Mouse (Mus musculus) B cell, adult (primary cell): ENCODE data around the gene Nfix. TPM values are rescaled to one million over a fixed set of nuclear protein-coding genes. Genes with fewer than 3 reads are reported as not detected.

Experiments
- total RNA-seq: library from RNA; stranded (reverse); gene quantifications from 4 replicates; pipeline ENCODE4 v1.2.4, GENCODE M21; 2023; ENCODE audit not compliant: inconsistent age

Gene Nfix
- total RNA-seq, result 1.4 to 4.3 TPM (median 2.8 TPM) in 4 replicates

GRCm38 (mm10) chr8:84799999-84800831, at the start of gene Nfix:
Gene Nfix, minus strand, starts transcription at chr8:84800344.

GRCm38 (mm10) chr8:84846722-84847572, 46.8 kb upstream of the Nfix start, which contains the start of gene Calr:
Gene Calr, minus strand, starts transcription at chr8:84846934.

GRCm38 (mm10) chr8:84840248-84840999, 40.3 kb upstream of the Nfix start, which contains the start of gene Rad23a:
Gene Rad23a, minus strand, starts transcription at chr8:84840665.

DNA sequence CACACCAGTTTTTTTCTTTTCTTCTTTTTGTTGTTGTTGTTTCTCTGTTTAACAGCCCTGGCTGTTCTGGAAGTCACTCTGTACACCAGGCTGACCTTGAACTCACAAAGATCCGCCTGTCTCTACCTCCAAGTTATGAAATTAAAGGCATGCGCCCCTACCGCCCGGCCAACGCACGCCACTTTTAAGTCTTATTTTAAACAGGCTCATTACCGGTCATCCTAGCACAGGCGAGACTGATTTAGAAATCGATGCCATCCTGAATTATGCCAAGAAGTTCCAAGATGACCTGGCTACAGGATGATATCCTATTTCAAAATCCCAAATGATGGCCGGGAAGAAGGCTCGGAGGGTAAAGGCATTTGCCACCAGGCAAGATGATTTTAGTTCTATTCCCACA, 31.3 kb upstream of the Nfix start, which contains the start of gene Gadd45gip1:
Gadd45gip1 (plus strand) TSS at position 33 of the 400 bp plus-strand sequence.

GRCm38 (mm10) chr8:84822723-84823122, 22.6 kb upstream of the Nfix start, which contains the start of gene Dand5:
Gene Dand5, minus strand, starts transcription at chr8:84822823.

DNA sequence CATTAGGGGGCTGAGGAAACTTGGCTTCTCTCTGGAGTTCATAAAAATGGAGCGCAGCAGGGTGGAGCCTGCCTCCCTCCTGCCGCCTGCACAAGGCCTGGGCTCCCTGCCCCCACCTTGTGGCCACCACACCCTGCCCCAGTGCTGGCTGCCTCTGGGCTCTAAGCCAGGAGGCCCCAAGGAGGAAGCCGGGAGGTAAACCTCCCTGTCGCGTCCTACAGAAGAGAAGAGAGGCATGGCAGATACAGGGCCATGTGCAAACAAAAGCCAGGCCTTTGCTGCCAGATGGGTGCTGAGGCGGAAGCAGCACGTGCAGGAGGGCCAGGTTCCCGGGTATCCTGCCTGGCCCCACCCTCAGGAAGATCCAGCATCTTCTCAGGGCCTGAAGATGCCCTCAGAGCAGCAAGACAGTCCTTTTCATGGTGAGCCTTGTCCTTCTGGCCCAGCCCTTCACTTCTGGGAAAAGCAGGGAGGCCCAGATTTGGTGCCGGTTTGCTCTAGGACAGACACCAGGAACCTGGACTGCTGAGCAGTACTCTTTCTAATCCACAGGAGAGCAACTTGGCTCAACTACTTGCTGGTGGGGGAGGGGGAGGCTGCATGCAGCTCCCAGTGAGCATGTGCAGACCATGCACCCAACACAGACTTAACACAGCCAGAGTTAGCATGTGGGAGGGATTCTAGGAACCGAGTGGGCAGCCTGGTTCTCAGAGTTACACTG, 77.1 kb downstream of the Nfix start, which contains the start of gene G430095P16Rik:
G430095P16Rik (plus strand) TSS at position 158 of the 721 bp plus-strand sequence.

GRCm38 (mm10) chr8:84700941-84701911, 98.9 kb downstream of the Nfix start, which contains the start of gene Lyl1:
Gene Lyl1, plus strand, starts transcription at chr8:84701457.

GRCm38 (mm10) chr8:84687705-84688100, 112.4 kb downstream of the Nfix start, which contains the start of gene Nacc1:
Gene Nacc1, minus strand, starts transcription at chr8:84687862.

DNA sequence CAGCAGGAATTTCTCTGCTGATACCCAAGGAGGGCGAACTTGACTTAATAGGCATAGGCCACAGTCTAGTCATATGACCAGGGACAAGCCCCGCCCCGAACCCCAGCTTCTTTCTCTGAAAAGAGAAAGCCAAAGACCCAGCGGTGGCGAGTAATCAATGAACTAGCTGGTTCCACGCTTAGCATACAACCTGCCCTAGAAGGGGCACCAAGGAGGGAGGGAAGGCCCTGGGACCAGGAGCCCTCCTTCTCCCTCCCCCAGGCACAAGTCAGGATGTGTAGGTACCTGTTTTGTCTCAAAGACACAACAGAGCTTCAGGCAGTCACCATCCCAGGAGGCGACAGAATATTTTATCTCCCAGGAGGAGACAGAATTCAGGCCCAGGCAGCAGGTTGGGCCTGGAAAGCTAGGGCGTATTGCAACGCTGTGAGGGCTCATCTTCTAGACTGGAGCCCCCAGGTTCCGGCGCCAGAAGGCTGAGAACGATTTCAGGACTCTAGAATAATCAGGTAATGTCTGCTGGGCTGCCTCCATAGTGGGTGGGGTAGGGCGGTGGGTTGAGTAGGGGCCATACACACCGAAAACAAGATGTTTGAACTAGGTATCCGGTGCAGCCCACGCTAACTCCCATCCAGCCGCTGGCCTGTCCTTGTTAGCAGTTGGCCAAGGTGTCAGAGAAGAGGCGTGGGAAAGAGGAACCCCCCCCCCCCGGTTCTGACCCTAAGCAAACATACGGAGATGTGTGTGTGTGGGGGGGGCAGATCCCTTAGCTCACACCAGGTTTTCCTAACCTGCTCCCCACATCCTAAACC, 113.7 kb downstream of the Nfix start, which contains the start of gene Trmt1:
Trmt1 (plus strand) TSS at position 117 of the 812 bp plus-strand sequence.

GRCm38 (mm10) chr8:84662581-84663065, 137.5 kb downstream of the Nfix start, which contains the start of gene Ier2:
Gene Ier2, minus strand, starts transcription at chr8:84662852.

Other genes with a start within 250 kb of the Nfix start
- 211 to 281 TPM (median 245 TPM) in 4 replicates for gene Ier2, start 137.5 kb downstream of the Nfix start, total RNA-seq
- 180 to 199 TPM (median 184 TPM) in 4 replicates for gene Trmt1, start 114.0 kb downstream of the Nfix start, total RNA-seq
- gene Nacc1, start 112.5 kb downstream of the Nfix start, total RNA-seq, result 57.6 to 63.9 TPM (median 60.3 TPM) in 4 replicates
- gene Lyl1, start 98.9 kb downstream of the Nfix start, total RNA-seq, result 129 to 151 TPM (median 133 TPM) in 4 replicates
- gene G430095P16Rik, start 77.3 kb downstream of the Nfix start, total RNA-seq, result not detected in 4 replicates
- 2.2 to 3.3 TPM (median 2.8 TPM) in 4 replicates for gene Dand5, start 22.5 kb upstream of the Nfix start, total RNA-seq
- gene Gadd45gip1, start 31.2 kb upstream of the Nfix start, total RNA-seq, result 11.4 to 12.8 TPM (median 11.7 TPM) in 4 replicates
- gene Rad23a, start 40.3 kb upstream of the Nfix start, total RNA-seq, result 48.0 to 63.3 TPM (median 61.5 TPM) in 4 replicates
- 564 to 720 TPM (median 619 TPM) in 4 replicates for gene Calr, start 46.6 kb upstream of the Nfix start, total RNA-seq
- 66.8 to 70.5 TPM (median 68.5 TPM) in 4 replicates for gene Farsa, start 56.6 kb upstream of the Nfix start, total RNA-seq
- gene Syce2, start 71.8 kb upstream of the Nfix start, total RNA-seq, result 6.1 to 11.9 TPM (median 9.0 TPM) in 4 replicates
- gene Gcdh, start 93.6 kb upstream of the Nfix start, total RNA-seq, result 18.7 to 34.4 TPM (median 31.5 TPM) in 4 replicates
- 0.32 to 0.45 TPM in 2 of 4 replicates, not detected in the others for gene Klf1, start 101.6 kb upstream of the Nfix start, total RNA-seq
- gene Dnase2a, start 108.2 kb upstream of the Nfix start, total RNA-seq, result 67.4 to 74.5 TPM (median 72.7 TPM) in 4 replicates
- gene Mast1, start 137.0 kb upstream of the Nfix start, total RNA-seq, result 0.16 to 0.57 TPM (median 0.23 TPM) in 4 replicates
- gene Rtbdn, start 146.6 kb upstream of the Nfix start, total RNA-seq, result not detected in 4 replicates
- 2.0 TPM in 1 of 4 replicates, not detected in the others for gene Gm49661, start 169.1 kb upstream of the Nfix start, total RNA-seq
- 57.4 to 60.7 TPM (median 59.6 TPM) in 4 replicates for gene Prdx2, start 169.2 kb upstream of the Nfix start, total RNA-seq
- gene Rnaseh2a, start 169.4 kb upstream of the Nfix start, total RNA-seq, result 30.0 to 35.5 TPM (median 33.5 TPM) in 4 replicates
- 1,539 to 1,702 TPM (median 1,628 TPM) in 4 replicates for gene Junb, start 178.4 kb upstream of the Nfix start, total RNA-seq
- 5.9 to 8.3 TPM (median 6.6 TPM) in 4 replicates for gene Hook2, start 190.3 kb upstream of the Nfix start, total RNA-seq
- gene Best2, start 214.2 kb upstream of the Nfix start, total RNA-seq, result 0.32 TPM in 1 of 4 replicates, not detected in the others
- 87.6 to 96.1 TPM (median 94.0 TPM) in 4 replicates for gene Asna1, start 224.9 kb upstream of the Nfix start, total RNA-seq
- gene Trir, start 226.5 kb upstream of the Nfix start, total RNA-seq, result 205 to 226 TPM (median 223 TPM) in 4 replicates
- 38.8 to 49.7 TPM (median 45.7 TPM) in 4 replicates for gene Tnpo2, start 236.6 kb upstream of the Nfix start, total RNA-seq